Mouse (Mus musculus): ENCODE data around the gene Tunar.

Gene Tunar

GRCm38 (mm10) chr12:105333570-105333969 is at the start of gene Tunar:
Tunar (plus strand) TSS chr12:105333870.
- DNase-seq (ENCODE audit: low spot score in 2 of 2): no peak

GRCm38 (mm10) chr12:105312571-105313035 is 21.1 kb upstream of the Tunar start:
- DNase-seq (ENCODE audit: low spot score in 2 of 2): no peak

- no peak for DNase-seq (ENCODE audit: low spot score in 2 of 2)
Observed at GRCm38 (mm10) chr12:105314328-105314727, 19.3 kb upstream of the Tunar start.

- no peak for DNase-seq (ENCODE audit: low spot score in 2 of 2)
Observed at GRCm38 (mm10) chr12:105322160-105322559, 11.5 kb upstream of the Tunar start.

- no peak for DNase-seq (ENCODE audit: low spot score in 2 of 2)
Observed at GRCm38 (mm10) chr12:105327051-105327450, 6.6 kb upstream of the Tunar start.

- peak; percentile 66 to 85 for DNase-seq (ENCODE audit: low spot score in 2 of 2)
Observed at GRCm38 (mm10) chr12:105328396-105328795, 5.3 kb upstream of the Tunar start.

- DNase-seq (ENCODE audit: low spot score in 2 of 2): no peak
Observed at GRCm38 (mm10) chr12:105336094-105336420, 2.4 kb downstream of the Tunar start.

GRCm38 (mm10) chr12:105336421-105337289 is 3.0 kb downstream of the Tunar start:
- DNase-seq (ENCODE audit: low spot score in 2 of 2): peak; percentile 50 to 52

GRCm38 (mm10) chr12:105337290-105338005 is 3.8 kb downstream of the Tunar start:
- DNase-seq (ENCODE audit: low spot score in 2 of 2): no peak

GRCm38 (mm10) chr12:105338256-105338977 is 4.7 kb downstream of the Tunar start:
- no peak for DNase-seq (ENCODE audit: low spot score in 2 of 2)

GRCm38 (mm10) chr12:105341523-105341922 is 7.9 kb downstream of the Tunar start:
- no peak for DNase-seq (ENCODE audit: low spot score in 2 of 2)

- no peak for DNase-seq (ENCODE audit: low spot score in 2 of 2)
Observed at GRCm38 (mm10) chr12:105344460-105344859, 10.8 kb downstream of the Tunar start.

- DNase-seq (ENCODE audit: low spot score in 2 of 2): no peak
Observed at GRCm38 (mm10) chr12:105346861-105347260, 13.2 kb downstream of the Tunar start.

GRCm38 (mm10) chr12:105347261-105347660 is 13.6 kb downstream of the Tunar start:
- no peak for DNase-seq (ENCODE audit: low spot score in 2 of 2)

- DNase-seq (ENCODE audit: low spot score in 2 of 2): peak; percentile 67
Observed at GRCm38 (mm10) chr12:105354266-105354665, 20.6 kb downstream of the Tunar start.

GRCm38 (mm10) chr12:105354772-105355171 is 21.1 kb downstream of the Tunar start:
- no peak for DNase-seq (ENCODE audit: low spot score in 2 of 2)

GRCm38 (mm10) chr12:105356781-105357180 is 23.1 kb downstream of the Tunar start:
- no peak for DNase-seq (ENCODE audit: low spot score in 2 of 2)

GRCm38 (mm10) chr12:105363648-105364047 is 30.0 kb downstream of the Tunar start:
- no peak for DNase-seq (ENCODE audit: low spot score in 2 of 2)

- DNase-seq (ENCODE audit: low spot score in 2 of 2): no peak
Observed at GRCm38 (mm10) chr12:105374564-105374963, 40.9 kb downstream of the Tunar start.

GRCm38 (mm10) chr12:105376976-105377375 is 43.3 kb downstream of the Tunar start:
- DNase-seq (ENCODE audit: low spot score in 2 of 2): no peak

GRCm38 (mm10) chr12:105382733-105383132 is 49.1 kb downstream of the Tunar start:
- DNase-seq (ENCODE audit: low spot score in 2 of 2): no peak

- no peak for DNase-seq (ENCODE audit: low spot score in 2 of 2)
Observed at GRCm38 (mm10) chr12:105394671-105395070, 61.0 kb downstream of the Tunar start.
